Mouse (Mus musculus): ENCODE data around the gene Gm6588.
A peak's percentile ranks its signal among the peaks of the same experiment; 100 is the strongest.

Gm6588 gene

DNA sequence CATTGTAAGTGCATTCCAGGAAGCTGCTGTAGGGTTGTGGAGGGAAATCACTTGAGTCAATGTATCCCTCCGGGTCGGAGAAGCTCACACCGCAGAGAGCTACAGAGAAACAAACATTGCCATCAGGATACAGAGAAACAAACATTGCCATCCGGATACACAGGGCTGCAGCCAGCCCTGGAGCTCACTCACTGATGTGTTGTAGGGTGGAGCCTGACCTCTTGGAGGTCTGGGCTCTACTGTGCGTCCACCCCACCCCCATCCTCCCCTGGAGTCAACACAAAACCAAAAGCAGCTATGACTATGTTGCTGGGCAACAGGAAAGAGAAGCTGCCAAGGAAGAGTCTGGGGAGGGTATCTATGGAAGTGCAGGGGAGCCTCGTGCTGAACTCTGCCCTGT, 24.2 kb downstream of the Gm6588 start:
- DNase-seq = peak; percentile 65 to 85

GRCm38 (mm10) chr5:112481946-112482410, 32.8 kb downstream of the Gm6588 start:
- DNase-seq = no peak

DNA sequence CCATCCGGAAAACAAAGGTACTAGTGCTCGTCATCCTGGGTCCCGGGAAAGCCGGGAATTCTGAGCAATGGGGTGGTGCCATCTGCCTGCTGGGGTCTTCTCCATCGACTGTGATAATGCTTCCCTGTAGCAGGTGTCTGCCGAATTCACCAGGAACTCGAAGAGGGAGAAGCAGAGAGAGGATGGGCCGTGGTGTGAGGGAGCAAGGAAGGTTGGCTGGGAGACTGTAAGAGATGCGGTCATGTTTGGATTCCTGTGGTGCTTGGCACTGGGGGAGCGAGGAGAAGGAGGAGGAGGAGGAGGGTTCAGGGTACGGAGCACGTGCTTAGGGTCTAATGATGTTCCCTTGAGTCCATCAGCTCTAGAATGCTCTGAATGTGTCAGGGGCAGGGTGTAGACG, 33.3 kb downstream of the Gm6588 start:
- DNase-seq = no peak

GRCm38 (mm10) chr5:112483030-112483429, 33.8 kb downstream of the Gm6588 start:
- DNase-seq = no peak

DNA sequence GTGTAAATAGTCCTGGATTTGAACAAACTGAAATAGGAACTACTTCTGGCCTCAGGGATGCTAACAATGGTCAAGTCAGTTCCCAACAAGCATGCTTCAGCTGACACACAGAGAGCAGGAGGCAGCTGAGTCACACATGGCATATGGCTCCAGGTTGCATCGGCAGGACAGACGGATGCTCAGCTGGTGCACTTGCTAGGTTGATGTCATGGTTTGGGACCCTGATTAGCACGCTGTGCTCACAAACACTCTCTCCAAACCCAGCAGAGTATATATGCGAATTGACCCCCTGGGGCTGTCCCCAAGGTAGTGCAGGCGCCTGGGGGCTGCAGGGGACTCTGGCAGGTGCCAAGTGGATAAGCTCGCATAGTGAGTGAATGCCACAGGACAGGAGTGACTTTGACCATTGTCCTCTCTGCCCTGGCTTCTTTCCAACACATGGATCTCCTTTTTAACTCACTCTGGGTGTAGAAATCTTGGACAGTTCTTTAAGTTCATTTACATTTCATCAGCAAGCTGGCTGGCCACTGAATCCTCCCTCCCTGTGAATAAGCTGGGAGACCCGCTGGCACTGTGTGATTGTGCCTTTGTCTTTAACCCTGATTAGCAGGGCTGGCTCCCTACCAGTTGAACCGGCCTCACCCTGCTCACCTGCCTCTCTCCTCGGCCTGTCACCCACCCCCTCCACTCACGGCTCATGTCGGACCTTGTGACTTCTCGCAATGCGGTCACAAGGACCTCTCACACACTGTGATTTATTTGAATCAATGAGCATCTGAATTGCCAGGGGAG, 35.9 kb downstream of the Gm6588 start:
- DNase-seq = no peak

- DNase-seq = no peak
Measured at GRCm38 (mm10) chr5:112486415-112486814, 37.2 kb downstream of the Gm6588 start.

DNA sequence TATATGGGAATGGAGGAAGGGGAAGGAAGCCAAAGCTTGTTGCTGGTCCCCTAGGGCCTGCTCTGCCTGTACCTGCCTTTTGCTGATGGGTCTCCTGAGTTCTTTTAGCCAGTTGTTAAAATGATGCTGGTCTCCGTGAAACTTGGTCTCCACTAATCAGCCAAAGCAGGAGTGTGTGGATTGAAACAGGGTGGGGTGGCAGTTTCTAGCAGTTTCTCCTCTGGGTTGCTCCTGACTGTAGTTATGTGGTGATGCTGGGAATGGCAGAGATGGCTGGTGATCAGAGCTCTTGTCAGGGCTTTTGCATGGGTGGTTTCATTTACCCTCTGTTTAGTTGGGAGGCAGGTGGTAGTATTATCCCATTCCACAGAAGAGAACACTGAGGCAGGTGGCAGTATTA, 38.3 kb downstream of the Gm6588 start:
- DNase-seq = no peak

DNA sequence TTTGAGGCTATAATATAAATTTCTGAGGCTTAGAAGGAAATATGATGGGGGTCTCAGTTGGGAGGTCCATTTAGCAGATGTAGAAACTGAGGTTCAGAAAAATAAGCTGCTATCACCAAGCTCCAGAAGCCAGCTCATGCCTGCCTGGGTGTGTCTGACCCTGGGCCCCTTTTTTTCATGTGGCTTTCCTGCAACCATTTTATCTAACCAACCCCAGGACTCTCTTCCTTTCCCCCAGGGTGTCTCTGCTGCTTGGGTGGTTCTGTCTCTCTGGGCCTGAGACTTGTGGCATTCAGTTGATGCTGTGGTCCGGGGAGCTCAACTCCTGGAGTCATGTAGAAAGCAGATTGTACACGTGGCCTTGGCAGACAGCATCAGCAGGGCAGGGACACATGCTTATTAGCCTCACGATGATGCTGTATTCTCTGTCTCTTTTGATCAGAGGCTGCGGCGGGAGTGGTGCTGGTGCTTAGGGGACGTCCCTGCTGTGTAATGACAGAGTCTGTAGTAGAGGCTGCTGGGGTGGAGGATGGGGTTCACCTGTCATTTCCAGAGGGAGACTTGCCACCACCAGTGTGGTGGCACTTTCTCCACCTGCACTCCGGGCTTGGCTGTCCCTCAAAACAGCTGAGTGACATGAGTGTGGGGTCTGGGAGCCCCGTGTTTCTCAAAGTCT, 39.0 kb downstream of the Gm6588 start:
- no peak for DNase-seq

DNA sequence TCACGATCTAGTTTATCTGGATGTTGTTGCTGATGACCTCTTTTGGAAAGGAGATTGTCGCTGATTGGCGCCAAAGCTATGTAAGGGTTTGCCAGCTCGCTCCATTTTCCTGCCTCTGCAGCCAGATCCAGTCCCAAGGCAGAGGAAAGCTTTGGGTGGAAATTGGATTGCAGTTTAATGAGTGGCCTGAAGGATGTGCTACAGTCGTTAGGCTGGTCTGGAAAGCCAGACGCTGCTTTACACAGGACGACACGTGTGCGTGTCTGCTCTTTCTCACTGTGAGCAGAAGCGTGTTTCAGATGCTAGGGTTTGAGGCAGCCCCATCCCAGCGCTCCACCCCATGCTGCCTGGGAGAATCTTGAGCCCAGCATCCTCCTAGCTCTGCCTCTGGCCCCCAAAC, 42.3 kb downstream of the Gm6588 start:
- DNase-seq = no peak

DNA sequence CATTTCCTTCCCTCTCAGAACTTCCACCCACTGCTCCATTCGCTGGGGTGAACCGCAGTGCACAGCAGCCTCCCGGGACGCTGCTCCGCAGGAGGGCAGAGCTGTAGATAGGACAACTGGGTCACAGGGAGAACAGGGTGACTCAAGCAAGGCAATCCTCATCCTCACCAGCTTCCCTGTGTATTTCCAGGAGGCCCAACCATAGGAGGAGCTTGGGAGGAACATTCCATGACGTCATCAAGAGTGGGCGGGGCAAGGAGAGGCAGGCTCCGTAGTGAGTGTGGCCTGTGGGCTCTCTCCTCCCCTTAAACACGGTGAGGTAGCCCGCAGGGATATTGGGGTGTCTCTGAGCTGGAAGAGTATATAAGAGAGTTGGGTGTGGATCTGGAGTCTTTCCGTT, 44.3 kb downstream of the Gm6588 start:
- DNase-seq = peak in 1 of 2 experiments; percentile 24

DNA sequence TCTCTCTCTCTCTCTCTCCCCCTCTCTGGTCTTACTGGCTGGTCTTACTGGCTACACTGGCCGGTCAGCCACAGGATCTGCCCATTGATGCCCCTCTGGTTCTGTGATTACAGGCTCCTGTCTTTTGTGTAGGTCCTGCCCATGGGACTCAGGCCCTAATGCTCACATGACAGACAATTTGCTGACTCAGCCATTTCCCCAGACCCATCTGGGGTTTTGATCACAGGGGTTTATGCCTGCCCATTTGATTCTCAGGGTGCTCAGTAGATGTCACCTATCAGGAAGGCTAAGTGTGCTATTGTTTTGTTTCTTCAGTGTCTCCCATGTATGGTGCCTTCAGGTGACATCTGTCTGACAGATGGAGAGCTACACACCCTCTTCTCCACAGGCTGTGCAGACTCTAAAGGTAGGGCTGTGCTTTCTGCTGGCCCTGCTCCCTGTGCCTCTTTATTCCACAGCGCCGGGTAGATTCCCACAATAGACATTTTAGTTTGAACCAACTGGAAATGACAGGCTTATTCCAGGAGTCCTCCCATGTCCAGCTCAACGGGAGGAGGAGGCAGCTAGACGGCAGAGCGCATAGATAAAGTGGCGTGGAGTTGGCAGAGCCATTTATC, 47.6 kb downstream of the Gm6588 start:
- DNase-seq = no peak

GRCm38 (mm10) chr5:112498921-112499917, 50.0 kb downstream of the Gm6588 start:
- DNase-seq = no peak

DNA sequence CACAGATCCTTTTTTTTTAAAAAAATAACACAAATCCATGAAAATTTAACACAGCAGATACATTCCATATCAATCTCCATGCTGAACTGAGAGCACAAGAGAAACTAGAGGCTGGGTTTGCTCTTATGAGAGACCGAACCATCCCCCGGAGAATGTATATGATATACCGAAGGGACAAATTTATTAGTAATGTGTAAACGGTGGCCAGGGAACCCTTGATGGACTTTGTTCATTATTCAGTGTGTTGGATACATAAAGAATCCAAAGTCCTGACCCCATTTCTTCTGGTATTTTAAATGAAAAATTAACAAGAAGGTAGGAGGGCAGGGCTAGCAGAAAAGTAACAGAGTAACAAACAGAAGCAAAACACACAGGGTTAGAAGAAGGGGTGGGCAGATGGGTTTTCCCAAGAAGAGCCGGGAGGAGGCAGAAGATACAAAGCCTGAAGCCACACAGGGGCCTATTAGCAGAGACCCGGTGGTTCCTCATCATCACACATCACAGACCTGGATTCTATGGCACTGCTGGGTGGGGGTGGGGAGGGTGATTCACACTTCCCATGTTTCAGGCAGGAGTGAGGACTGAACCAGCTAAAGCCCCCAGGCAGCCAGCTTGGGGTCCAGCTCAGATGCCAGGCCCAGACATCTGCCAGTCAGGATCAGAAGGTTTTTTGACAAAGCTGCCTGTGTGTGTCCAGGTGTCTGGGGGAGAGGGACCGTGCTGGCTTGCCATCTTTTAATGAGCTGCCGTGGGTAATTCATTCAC, 50.9 kb downstream of the Gm6588 start:
- no peak for DNase-seq
